Mouse (Mus musculus): Measurements from ENCODE around the gene Slc4a4. TPM values are rescaled to one million over a fixed set of nuclear protein-coding genes. Genes with fewer than 3 reads are reported as not detected.
"Not testable (repeated sequence)": the region's sequence is repeated elsewhere in the genome, so short reads cannot be mapped to it uniquely, and the experiment has no call there.

Slc4a4 gene
- polyA plus RNA-seq, 1 experiment = 0.70 TPM

- no peak for TF ChIP-seq POLR2A (IDR thresholded peaks at IDR 0.05; ENCODE audit: borderline replicate concordance, control insufficient read depth, low read depth, low read length)
- no peak overlapping the region for H3K4me3 ChIP-seq (replicated peaks; ENCODE audit: control insufficient read depth, low read depth, low read length)
- WGBS = 81% methylated on average over 7 of the region's 7 CpGs
- no peak overlapping the region for H3K27ac ChIP-seq (ENCODE audit: control insufficient read depth, insufficient read depth, low read depth, low read length, poor library complexity)
- H3K4me1 ChIP-seq (ENCODE audit: control insufficient read depth, insufficient read depth, low read length) = no peaks in the 10 kb centered on the region; the same call in 1 of the 2 replicates
These were observed 97.0 kb downstream of the Slc4a4 start for GRCm38 (mm10) chr5:88983652-88984051.

- H3K27ac ChIP-seq (ENCODE audit: control insufficient read depth, insufficient read depth, low read depth, low read length, poor library complexity) = no peak overlapping the region
- no peaks in the 10 kb centered on the region for H3K4me1 ChIP-seq (ENCODE audit: control insufficient read depth, insufficient read depth, low read length)
- TF ChIP-seq POLR2A (IDR thresholded peaks at IDR 0.05; ENCODE audit: borderline replicate concordance, control insufficient read depth, low read depth, low read length) (no peak), CTCF (IDR thresholded peaks at IDR 0.05; ENCODE audit: control insufficient read depth, insufficient read depth, low read length) (no peak)
- H3K4me3 ChIP-seq (replicated peaks; ENCODE audit: control insufficient read depth, low read depth, low read length) = no peak overlapping the region
These were observed 102.4 kb downstream of the Slc4a4 start for GRCm38 (mm10) chr5:88989018-88989417.

- H3K4me3 ChIP-seq (replicated peaks; ENCODE audit: control insufficient read depth, low read depth, low read length) = no peak overlapping the region
- WGBS = 79% methylated on average over 9 of the region's 9 CpGs
- no peak for TF ChIP-seq CTCF (IDR thresholded peaks at IDR 0.05; ENCODE audit: control insufficient read depth, insufficient read depth, low read length)
- TF ChIP-seq POLR2A (IDR thresholded peaks at IDR 0.05; ENCODE audit: borderline replicate concordance, control insufficient read depth, low read depth, low read length) = no peak
- H3K27ac ChIP-seq (ENCODE audit: control insufficient read depth, insufficient read depth, low read depth, low read length, poor library complexity) = no peak overlapping the region
- H3K4me1 ChIP-seq (ENCODE audit: control insufficient read depth, insufficient read depth, low read length) = no peaks in the 10 kb centered on the region
These were observed 103.7 kb downstream of the Slc4a4 start for GRCm38 (mm10) chr5:88990196-88990747.

- H3K4me1 ChIP-seq (ENCODE audit: control insufficient read depth, insufficient read depth, low read length); H3K4me3 ChIP-seq (replicated peaks; ENCODE audit: control insufficient read depth, low read depth, low read length); H3K27ac ChIP-seq (ENCODE audit: control insufficient read depth, insufficient read depth, low read depth, low read length, poor library complexity): not testable (repeated sequence)
- 68% methylated on average over 2 of the region's 2 CpGs for WGBS
These were observed 104.7 kb downstream of the Slc4a4 start for GRCm38 (mm10) chr5:88991309-88991708.

GRCm38 (mm10) chr5:88994533-88994932, 107.9 kb downstream of the Slc4a4 start:
- 87% methylated on average over 5 of the region's 5 CpGs for WGBS
- no peak overlapping the region for H3K27ac ChIP-seq (ENCODE audit: control insufficient read depth, insufficient read depth, low read depth, low read length, poor library complexity)
- no peaks in the 10 kb centered on the region for H3K4me1 ChIP-seq (ENCODE audit: control insufficient read depth, insufficient read depth, low read length)
- H3K4me3 ChIP-seq (replicated peaks; ENCODE audit: control insufficient read depth, low read depth, low read length) = no peak overlapping the region
- TF ChIP-seq CTCF (IDR thresholded peaks at IDR 0.05; ENCODE audit: control insufficient read depth, insufficient read depth, low read length) (no peak), POLR2A (IDR thresholded peaks at IDR 0.05; ENCODE audit: borderline replicate concordance, control insufficient read depth, low read depth, low read length) (no peak)

GRCm38 (mm10) chr5:88996246-88996645, 109.6 kb downstream of the Slc4a4 start:
- Histone ChIP-seq H3K4me3 (replicated peaks; ENCODE audit: control insufficient read depth, low read depth, low read length) (no peak overlapping the region), H3K4me1 (ENCODE audit: control insufficient read depth, insufficient read depth, low read length) (no peaks in the 10 kb centered on the region), H3K27ac (ENCODE audit: control insufficient read depth, insufficient read depth, low read depth, low read length, poor library complexity) (no peak overlapping the region)
- WGBS = 91% methylated on average over 8 of the region's 8 CpGs
- TF ChIP-seq CTCF (IDR thresholded peaks at IDR 0.05; ENCODE audit: control insufficient read depth, insufficient read depth, low read length) (no peak), POLR2A (IDR thresholded peaks at IDR 0.05; ENCODE audit: borderline replicate concordance, control insufficient read depth, low read depth, low read length) (no peak)

GRCm38 (mm10) chr5:88997277-88997676, 110.7 kb downstream of the Slc4a4 start:
- TF ChIP-seq CTCF (IDR thresholded peaks at IDR 0.05; ENCODE audit: control insufficient read depth, insufficient read depth, low read length) (no peak), POLR2A (IDR thresholded peaks at IDR 0.05; ENCODE audit: borderline replicate concordance, control insufficient read depth, low read depth, low read length) (no peak)
- no peak overlapping the region for H3K27ac ChIP-seq (ENCODE audit: control insufficient read depth, insufficient read depth, low read depth, low read length, poor library complexity)
- no peaks in the 10 kb centered on the region for H3K4me1 ChIP-seq (ENCODE audit: control insufficient read depth, insufficient read depth, low read length)
- no peak overlapping the region for H3K4me3 ChIP-seq (replicated peaks; ENCODE audit: control insufficient read depth, low read depth, low read length)
- 85% methylated on average over 6 of the region's 6 CpGs for WGBS

GRCm38 (mm10) chr5:88999793-89000192, 113.2 kb downstream of the Slc4a4 start:
- Histone ChIP-seq H3K27ac (ENCODE audit: control insufficient read depth, insufficient read depth, low read depth, low read length, poor library complexity) (no peak overlapping the region), H3K4me3 (replicated peaks; ENCODE audit: control insufficient read depth, low read depth, low read length) (no peak overlapping the region), H3K4me1 (ENCODE audit: control insufficient read depth, insufficient read depth, low read length) (no peaks in the 10 kb centered on the region)
- 86% methylated on average over 6 of the region's 6 CpGs for WGBS
- TF ChIP-seq POLR2A (IDR thresholded peaks at IDR 0.05; ENCODE audit: borderline replicate concordance, control insufficient read depth, low read depth, low read length) = no peak
- TF ChIP-seq CTCF (IDR thresholded peaks at IDR 0.05; ENCODE audit: control insufficient read depth, insufficient read depth, low read length) = no peak

- 90% methylated on average over 7 of the region's 7 CpGs for WGBS
- TF ChIP-seq CTCF (IDR thresholded peaks at IDR 0.05; ENCODE audit: control insufficient read depth, insufficient read depth, low read length) (no peak), POLR2A (IDR thresholded peaks at IDR 0.05; ENCODE audit: borderline replicate concordance, control insufficient read depth, low read depth, low read length) (no peak)
- Histone ChIP-seq H3K4me3 (replicated peaks; ENCODE audit: control insufficient read depth, low read depth, low read length) (no peak overlapping the region), H3K4me1 (ENCODE audit: control insufficient read depth, insufficient read depth, low read length) (no peaks in the 10 kb centered on the region), H3K27ac (ENCODE audit: control insufficient read depth, insufficient read depth, low read depth, low read length, poor library complexity) (no peak overlapping the region)
These were observed 114.0 kb downstream of the Slc4a4 start for GRCm38 (mm10) chr5:89000598-89000997.
